Mouse (Mus musculus) kidney, adult 2 months (tissue): ENCODE results near the gene Gna13. TPM values are rescaled to one million over a fixed set of nuclear protein-coding genes. Genes with fewer than 3 reads are reported as not detected.

ENCODE experiments used
- DNase-seq: peaks from one replicate; pipeline ENCODE4 v3.0.0; 2021
- H3K27ac ChIP-seq: fragments of 200-500 bp; 2 replicates; pipeline ENCODE4 v1.5.1; 2012; ENCODE audit warnings: low read depth, low read length, control low read depth, inconsistent platforms; ENCODE audit not compliant: insufficient read depth
- H3K27me3 ChIP-seq: fragments of 200-500 bp; replicated peaks from 2 replicates; pipeline ENCODE4 v1.6.1; 2012; ENCODE audit warnings: mild to moderate bottlenecking, moderate library complexity, low read length, inconsistent platforms; ENCODE audit not compliant: control insufficient read depth, insufficient read depth
- H3K36me3 ChIP-seq: fragments of 200-500 bp; 2 replicates; pipeline ENCODE4 v1.6.1; 2012; ENCODE audit warnings: mild to moderate bottlenecking, moderate library complexity, low read length, inconsistent platforms; ENCODE audit not compliant: control insufficient read depth, insufficient read depth
- H3K4me1 ChIP-seq: fragments of 200-500 bp; 2 replicates; pipeline ENCODE4 v1.6.1; 2011; ENCODE audit warnings: low read length; ENCODE audit not compliant: control insufficient read depth, insufficient read depth
- H3K4me3 ChIP-seq: fragments of 200-500 bp; 2 replicates; pipeline ENCODE4 v1.5.1; 2011; ENCODE audit warnings: mild to moderate bottlenecking, low read depth, low read length, control low read depth; ENCODE audit not compliant: insufficient read depth
- CTCF ChIP-seq: fragments of 200-500 bp; conservative IDR thresholded peaks from 2 replicates; pipeline ENCODE4 v1.5.1; 2011; ENCODE audit warnings: low read depth, mild to moderate bottlenecking, control low read depth, low read length, moderate library complexity, mixed read lengths; ENCODE audit not compliant: insufficient read depth, insufficient read length
- POLR2A ChIP-seq: fragments of 200-500 bp; IDR thresholded peaks from one replicate; pipeline ENCODE4 v1.6.1; 2011; ENCODE audit warnings: low read depth, low read length, control low read depth
- WGBS: fragments of 180-500 bp; shearing (Covaris S2); methylation state at CpG from one replicate; pipeline ENCODE4 v1.1.7; 2018; 5-methylcytosine and 5-hydroxymethylcytosine counted together
- polyA plus RNA-seq: library from polyadenylated mRNA; depleted of rRNA; stranded (reverse); fragments of >200 nt; gene quantifications from 2 replicates; pipeline ENCODE4 v1.2.3, GENCODE M21; 2012

The Gna13 gene
- polyA plus RNA-seq, 1 experiment, result 26.6 TPM

GRCm38 (mm10) chr11:109439209-109439608 is 76.6 kb downstream of the Gna13 start:
- H3K36me3 ChIP-seq, result no peaks in the 10 kb centered on the region
- peak overlapping the region; percentile 56; the same call in 1 of the 2 replicates for H3K4me3 ChIP-seq
- H3K27me3 ChIP-seq, result no peaks in the 10 kb centered on the region
- WGBS, result 28% methylated on average over 5 of the region's 5 CpGs
- DNase-seq, result no peak
- H3K27ac ChIP-seq, result no peak overlapping the region
- TF ChIP-seq POLR2A (no peak), CTCF (no peak)
- no peaks in the 10 kb centered on the region for H3K4me1 ChIP-seq

GRCm38 (mm10) chr11:109439829-109440340 is 77.3 kb downstream of the Gna13 start:
- Histone ChIP-seq H3K4me3 (peak overlapping the region; percentile 56), H3K4me1 (no peaks in the 10 kb centered on the region), H3K27ac (peak overlapping the region; percentile 21; the same call in 1 of the 2 replicates), H3K36me3 (no peaks in the 10 kb centered on the region), H3K27me3 (no peaks in the 10 kb centered on the region)
- peak; percentile 87 for DNase-seq
- under 1% methylated on average over 32 of the region's 32 CpGs for WGBS
- TF ChIP-seq CTCF (no peak), POLR2A (no peak)

- WGBS, result 65% methylated on average over 4 of the region's 4 CpGs
- no peak overlapping the region for H3K4me3 ChIP-seq
- no peaks in the 10 kb centered on the region for H3K36me3 ChIP-seq
- no peaks in the 10 kb centered on the region for H3K4me1 ChIP-seq
- DNase-seq, result no peak
- TF ChIP-seq POLR2A, result no peak
- TF ChIP-seq CTCF, result no peak
- no peak overlapping the region for H3K27ac ChIP-seq
- H3K27me3 ChIP-seq, result no peaks in the 10 kb centered on the region
Measured at GRCm38 (mm10) chr11:109440641-109441040, 78.0 kb downstream of the Gna13 start.

GRCm38 (mm10) chr11:109441119-109441518 is 78.5 kb downstream of the Gna13 start:
- WGBS, result 62% methylated on average over 3 of the region's 3 CpGs
- TF ChIP-seq CTCF, result peak; percentile 85
- no peak for TF ChIP-seq POLR2A

GRCm38 (mm10) chr11:109442166-109442730 is 79.6 kb downstream of the Gna13 start:
- no peak for DNase-seq
- 64% methylated on average over 5 of the region's 5 CpGs for WGBS
- Histone ChIP-seq H3K27ac (no peak overlapping the region), H3K4me3 (no peak overlapping the region), H3K4me1 (no peaks in the 10 kb centered on the region), H3K36me3 (no peaks in the 10 kb centered on the region), H3K27me3 (no peaks in the 10 kb centered on the region)
- no peak for TF ChIP-seq CTCF
- no peak for TF ChIP-seq POLR2A

More at GRCm38 (mm10) chr11:109441119-109441518, 78.5 kb downstream of the Gna13 start:
- H3K36me3 ChIP-seq, result no peaks in the 10 kb centered on the region
- no peak overlapping the region for H3K27ac ChIP-seq
- H3K4me1 ChIP-seq, result no peaks in the 10 kb centered on the region
- no peak overlapping the region for H3K4me3 ChIP-seq
- H3K27me3 ChIP-seq, result no peaks in the 10 kb centered on the region
- DNase-seq, result peak; percentile 42

- TF ChIP-seq CTCF, result no peak
- TF ChIP-seq POLR2A, result no peak
- H3K27ac ChIP-seq, result no peak overlapping the region
- 83% methylated on average over 8 of the region's 8 CpGs for WGBS
- no peak for DNase-seq
- no peaks in the 10 kb centered on the region for H3K27me3 ChIP-seq
- H3K36me3 ChIP-seq, result no peaks in the 10 kb centered on the region
- H3K4me3 ChIP-seq, result no peak overlapping the region
- no peaks in the 10 kb centered on the region for H3K4me1 ChIP-seq
Measured at GRCm38 (mm10) chr11:109443468-109444263, 81.0 kb downstream of the Gna13 start.

- WGBS, result 71% methylated on average over 7 of the region's 7 CpGs
- H3K36me3 ChIP-seq, result no peaks in the 10 kb centered on the region
- no peak overlapping the region for H3K27ac ChIP-seq
- H3K27me3 ChIP-seq, result no peaks in the 10 kb centered on the region
- TF ChIP-seq CTCF, result peak; percentile 38; the same call in 1 of the 2 replicates
- TF ChIP-seq POLR2A, result no peak
- DNase-seq, result no peak
- H3K4me3 ChIP-seq, result no peak overlapping the region
- no peaks in the 10 kb centered on the region for H3K4me1 ChIP-seq
Measured at GRCm38 (mm10) chr11:109444600-109444999, 82.0 kb downstream of the Gna13 start.
